Mouse (Mus musculus): ENCODE data around the gene Vwa3b.

- TF ChIP-seq POLR2A (IDR thresholded peaks at IDR 0.05; ENCODE audit: insufficient read depth, low read length) (no peak), CTCF (IDR thresholded peaks at IDR 0.05; ENCODE audit: low read depth, low read length) (no peak)
These were observed 30.6 kb upstream of the Vwa3b start for GRCm38 (mm10) chr1:36995760-36996159.
